Mouse (Mus musculus) MEL (cell line): ENCODE data around the gene Zdhhc21. TPM values are rescaled to one million over a fixed set of nuclear protein-coding genes. Genes with fewer than 3 reads are reported as not detected.

ENCODE experiments used
- DNase-seq: peaks from one replicate; pipeline ENCODE4 v3.0.0; 2011; ENCODE audit warnings: low read depth, low spot score
- H3K27ac ChIP-seq: 2 replicates; pipeline ENCODE4 v1.5.1; 2012; ENCODE audit warnings: low read depth, mild to moderate bottlenecking, control low read depth, low read length, moderate library complexity; ENCODE audit not compliant: control insufficient read depth
- H3K27me3 ChIP-seq, 2 experiments: fragments of 150-350 bp in 1 of 2; sonication (generic) in 1 of 2; 2 replicates each; pipeline ENCODE4 v1.6.1; 2012; ENCODE audit warnings: low read length in 2 of 2, mild to moderate bottlenecking in 2 of 2, improper control_type of control experiment in 1 of 2, moderate library complexity in 1 of 2; ENCODE audit not compliant: insufficient read depth in 2 of 2, control insufficient read depth in 1 of 2
- H3K36me3 ChIP-seq, 2 experiments: 2 replicates each; pipeline ENCODE4 v1.6.1; 2012 to 2014; ENCODE audit warnings: low read length in 2 of 2, improper control_type of control experiment in 1 of 2, inconsistent platforms in 1 of 2, mild to moderate bottlenecking in 1 of 2; ENCODE audit not compliant: insufficient read depth in 2 of 2, control insufficient read depth in 1 of 2
- H3K4me1 ChIP-seq, 2 experiments: fragments of 150-350 bp in 1 of 2; sonication (generic) in 1 of 2; 2 replicates each; pipeline ENCODE4 v1.6.1; 2012; ENCODE audit warnings: low read length in 2 of 2, improper control_type of control experiment in 1 of 2, mild to moderate bottlenecking in 1 of 2; ENCODE audit not compliant: insufficient read depth in 2 of 2, control insufficient read depth in 1 of 2
- H3K4me3 ChIP-seq, 2 experiments: fragments of 150-350 bp in 1 of 2; sonication (generic) in 1 of 2; 2 replicates each; pipeline ENCODE4 v1.5.1; 2012; ENCODE audit warnings: low read depth in 2 of 2, low read length in 2 of 2, mild to moderate bottlenecking in 2 of 2, moderate library complexity in 2 of 2, control low read depth in 1 of 2, improper control_type of control experiment in 1 of 2; ENCODE audit not compliant: control insufficient read depth in 1 of 2, insufficient read depth in 1 of 2
- H3K79me2 ChIP-seq: 2 replicates; pipeline ENCODE4 v1.6.1; 2012; ENCODE audit warnings: mild to moderate bottlenecking, low read length, moderate library complexity; ENCODE audit not compliant: control insufficient read depth, poor library complexity, insufficient read depth
- H3K9ac ChIP-seq: 2 replicates; pipeline ENCODE4 v1.6.1; 2012; ENCODE audit warnings: low read depth, mild to moderate bottlenecking, control low read depth, low read length, moderate library complexity; ENCODE audit not compliant: control insufficient read depth, poor library complexity, severe bottlenecking
- H3K9me3 ChIP-seq: fragments of 150-350 bp; sonication (generic); replicated peaks from 2 replicates; pipeline ENCODE4 v1.6.1; 2012; ENCODE audit warnings: mild to moderate bottlenecking, low read length, improper control_type of control experiment, moderate library complexity; ENCODE audit not compliant: insufficient read depth
- CTCF ChIP-seq, 3 experiments: IDR thresholded peaks in 2 of 3; conservative IDR thresholded peaks in 1 of 3; 2 replicates each; pipeline ENCODE4 v1.5.1; 2011 to 2012; ENCODE audit warnings: low read length in 3 of 3, low read depth in 2 of 3, mild to moderate bottlenecking in 2 of 3, improper control_type of control experiment in 1 of 3, inconsistent platforms in 1 of 3, mixed read lengths in 1 of 3, moderate library complexity in 1 of 3; ENCODE audit not compliant: control insufficient read depth in 1 of 3, insufficient read depth in 1 of 3, poor library complexity in 1 of 3, severe bottlenecking in 1 of 3
- ELF1 ChIP-seq: IDR thresholded peaks from 2 replicates; pipeline ENCODE4 v1.6.1; 2014; ENCODE audit warnings: low read depth, mild to moderate bottlenecking, inconsistent platforms, low read length, improper control_type of control experiment, moderate library complexity
- GABPA ChIP-seq: IDR thresholded peaks from 2 replicates; pipeline ENCODE4 v1.6.1; 2012; ENCODE audit warnings: low read depth, mild to moderate bottlenecking, inconsistent platforms, low read length, improper control_type of control experiment, moderate library complexity
- GATA1 ChIP-seq: IDR thresholded peaks from 2 replicates; pipeline ENCODE4 v1.6.1; 2011; ENCODE audit warnings: low read depth, low read length, improper control_type of control experiment
- MAFK ChIP-seq: IDR thresholded peaks from 2 replicates; pipeline ENCODE4 v1.6.1; 2011; ENCODE audit warnings: low read depth, mild to moderate bottlenecking, low read length, improper control_type of control experiment, borderline replicate concordance
- MAZ ChIP-seq: IDR thresholded peaks from 2 replicates; pipeline ENCODE4 v1.6.1; 2012; ENCODE audit warnings: low read depth, mild to moderate bottlenecking, inconsistent platforms, low read length, improper control_type of control experiment
- MYB ChIP-seq: IDR thresholded peaks from 2 replicates; pipeline ENCODE4 v1.6.1; 2011; ENCODE audit warnings: mild to moderate bottlenecking, low read depth, low read length, improper control_type of control experiment
- NRF1 ChIP-seq: IDR thresholded peaks from 2 replicates; pipeline ENCODE4 v1.6.1; 2014; ENCODE audit warnings: low read depth, mild to moderate bottlenecking, inconsistent platforms, low read length, improper control_type of control experiment, moderate library complexity; ENCODE audit not compliant: poor library complexity, insufficient read depth, severe bottlenecking
- POLR2A ChIP-seq, 2 experiments: IDR thresholded peaks; 2 replicates each; pipeline ENCODE4 v1.6.1; 2011 to 2012; ENCODE audit warnings: low read length in 2 of 2, mild to moderate bottlenecking in 2 of 2, control low read depth in 1 of 2, improper control_type of control experiment in 1 of 2, low read depth in 1 of 2, moderate library complexity in 1 of 2; ENCODE audit not compliant: control insufficient read depth in 1 of 2, insufficient read depth in 1 of 2, poor library complexity in 1 of 2
- POLR2AphosphoS2 ChIP-seq: IDR thresholded peaks from 2 replicates; pipeline ENCODE4 v1.6.1; 2011; ENCODE audit warnings: low read length, improper control_type of control experiment
- POLR2AphosphoS5 ChIP-seq: IDR thresholded peaks from 2 replicates; pipeline ENCODE4 v1.6.1; 2012; ENCODE audit warnings: low read depth, borderline replicate concordance, mild to moderate bottlenecking, inconsistent platforms, low read length, moderate library complexity, mixed read lengths
- SMC3 ChIP-seq: IDR thresholded peaks from 2 replicates; pipeline ENCODE4 v1.6.1; 2011; ENCODE audit warnings: low read depth, low read length, improper control_type of control experiment
- TAL1 ChIP-seq: IDR thresholded peaks from 2 replicates; pipeline ENCODE4 v1.6.1; 2012; ENCODE audit warnings: mild to moderate bottlenecking, inconsistent platforms, low read length, moderate library complexity, mixed read lengths
- UBTF ChIP-seq: IDR thresholded peaks from 2 replicates; pipeline ENCODE4 v1.6.1; 2012; ENCODE audit warnings: low read depth, mild to moderate bottlenecking, inconsistent platforms, low read length, improper control_type of control experiment, moderate library complexity, borderline replicate concordance; ENCODE audit not compliant: insufficient read depth
- ZC3H11A ChIP-seq: IDR thresholded peaks from 2 replicates; pipeline ENCODE4 v1.6.1; 2012; ENCODE audit warnings: low read depth, mild to moderate bottlenecking, inconsistent platforms, low read length, improper control_type of control experiment
- ZKSCAN1 ChIP-seq: IDR thresholded peaks from 2 replicates; pipeline ENCODE4 v1.6.1; 2012; ENCODE audit warnings: low read depth, mild to moderate bottlenecking, inconsistent platforms, low read length, improper control_type of control experiment, moderate library complexity
- polyA plus RNA-seq, 2 experiments: library from polyadenylated mRNA; stranded (reverse) in 1 of 2; unstranded in 1 of 2; fragments of >175 nt in 1 of 2; fragments of >200 nt in 1 of 2; gene quantifications; 2 replicates each; pipeline versions ENCODE4 v1.2.1 to v1.2.4; 2012; ENCODE audit warnings: low replicate concordance in 2 of 2, low read depth in 1 of 2; ENCODE audit not compliant: insufficient read length in 2 of 2, insufficient read depth in 1 of 2, missing spikeins in 1 of 2
- total RNA-seq: library from RNA; depleted of rRNA; stranded (reverse); fragments of 300-350 nt; gene quantifications from 2 replicates; pipeline ENCODE4 v1.2.3, GENCODE M21; 2012

Gene Zdhhc21
- total and polyA plus RNA-seq, 3 experiments = 6.5 to 7.8 TPM; not detected in 1

DNA sequence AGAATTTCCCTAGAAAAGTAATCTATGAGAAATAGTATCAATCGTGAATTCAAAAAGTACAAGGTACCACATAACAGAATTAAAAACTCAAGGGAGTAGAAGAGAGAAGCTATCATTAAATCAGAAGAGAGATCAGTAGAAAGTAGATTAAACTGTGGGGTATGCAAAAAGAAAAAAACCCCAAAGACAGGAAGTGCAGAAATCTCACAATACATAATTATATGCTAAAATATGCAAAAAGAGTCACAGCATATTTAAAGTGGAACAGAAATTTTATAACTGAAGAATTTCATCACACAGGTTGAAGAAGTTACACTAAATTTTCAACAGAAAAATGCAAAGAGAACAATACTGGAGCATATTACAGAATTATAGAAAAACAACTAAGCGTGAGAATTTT, 28.6 kb downstream of the Zdhhc21 start:
- H3K9ac ChIP-seq = no peak overlapping the region
- no peaks in the 10 kb centered on the region for H3K4me1 ChIP-seq
- H3K27ac ChIP-seq = no peak overlapping the region
- no peaks in the 10 kb centered on the region for H3K79me2 ChIP-seq
- no peaks in the 10 kb centered on the region for H3K27me3 ChIP-seq
- H3K4me3 ChIP-seq = no peak overlapping the region
- TF ChIP-seq MYB (no peak), POLR2A (IDR thresholded peaks at IDR 0.05; ENCODE audit: control insufficient read depth in 1 of 2, insufficient read depth in 1 of 2, low read depth in 1 of 2, low read length in 2 of 2, poor library complexity in 1 of 2) (no peak), MAZ (no peak), NRF1 (no peak), CTCF (IDR thresholded peaks at IDR 0.05 in 2 of 3, conservative IDR thresholded peaks at IDR 0.05 in 1 of 3; ENCODE audit: control insufficient read depth in 1 of 3, insufficient read depth in 1 of 3, low read depth in 2 of 3, low read length in 3 of 3, poor library complexity in 1 of 3, severe bottlenecking in 1 of 3) (no peak), UBTF (no peak), TAL1 (no peak), SMC3 (no peak), MAFK (no peak), ZKSCAN1 (no peak), POLR2AphosphoS5 (no peak), GATA1 (no peak), GABPA (no peak), POLR2AphosphoS2 (no peak)
- no peaks in the 10 kb centered on the region for H3K36me3 ChIP-seq
- no peak for DNase-seq
- no peaks in the 10 kb centered on the region for H3K9me3 ChIP-seq

DNA sequence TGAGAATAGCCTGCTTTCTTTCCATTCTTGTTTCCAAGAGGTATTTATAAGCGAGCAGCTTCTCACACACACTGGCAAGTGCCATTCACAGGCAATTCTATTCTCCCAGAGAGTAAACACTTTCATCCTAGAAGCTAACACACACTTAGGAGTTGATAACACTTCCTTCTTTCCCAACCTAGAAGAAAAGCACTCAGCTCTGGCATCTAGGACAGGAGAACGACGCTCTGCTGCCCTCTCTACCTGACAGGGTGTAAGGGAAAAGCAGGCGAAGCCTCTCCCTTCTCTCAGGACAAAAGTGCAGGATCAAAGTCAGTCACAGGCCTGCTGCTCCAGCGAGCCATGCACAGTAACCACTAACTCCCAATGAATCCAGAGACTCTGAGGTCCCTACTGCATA, 30.3 kb downstream of the Zdhhc21 start:
- Histone ChIP-seq H3K4me1 (no peaks in the 10 kb centered on the region), H3K9ac (no peak overlapping the region), H3K27ac (no peak overlapping the region), H3K27me3 (no peaks in the 10 kb centered on the region)
- no peak for DNase-seq
- TF ChIP-seq ZC3H11A (no peak), ELF1 (no peak)
- TF ChIP-seq, all 39 proteins: peak for 0
- Histone ChIP-seq H3K4me3 (no peak overlapping the region), H3K36me3 (no peaks in the 10 kb centered on the region), H3K79me2 (no peaks in the 10 kb centered on the region), H3K9me3 (no peaks in the 10 kb centered on the region)

DNA sequence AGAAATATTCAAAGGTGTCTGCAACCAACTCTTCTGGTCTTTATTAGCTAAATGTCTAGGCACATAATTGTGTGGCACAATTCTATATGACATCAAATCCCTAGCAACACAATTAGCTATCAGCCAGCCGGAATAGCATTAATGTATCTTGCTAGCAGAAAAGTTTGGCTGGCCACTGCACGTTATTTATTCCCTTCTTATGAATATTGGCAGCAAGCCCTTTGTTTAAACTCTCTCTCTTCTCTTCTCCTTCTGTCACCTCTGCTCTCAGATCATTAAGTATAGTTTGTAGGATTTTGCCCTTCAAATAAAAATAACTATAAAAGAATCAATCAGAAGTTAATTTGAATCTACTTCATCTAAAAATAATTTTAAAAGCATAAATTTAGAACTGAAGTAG, 32.8 kb downstream of the Zdhhc21 start:
- Histone ChIP-seq H3K4me3 (no peak overlapping the region), H3K4me1 (no peaks in the 10 kb centered on the region), H3K27me3 (no peaks in the 10 kb centered on the region), H3K9me3 (no peaks in the 10 kb centered on the region), H3K27ac (no peak overlapping the region), H3K79me2 (no peaks in the 10 kb centered on the region), H3K36me3 (no peaks in the 10 kb centered on the region), H3K9ac (no peak overlapping the region)
- no peak for DNase-seq
- TF ChIP-seq MAZ = no peak
